Mouse (Mus musculus): Measurements from ENCODE around the gene Micall2.
"Not testable (repeated sequence)": the region's sequence is repeated elsewhere in the genome, so short reads cannot be mapped to it uniquely, and the experiment has no call there.

The Micall2 gene

DNA sequence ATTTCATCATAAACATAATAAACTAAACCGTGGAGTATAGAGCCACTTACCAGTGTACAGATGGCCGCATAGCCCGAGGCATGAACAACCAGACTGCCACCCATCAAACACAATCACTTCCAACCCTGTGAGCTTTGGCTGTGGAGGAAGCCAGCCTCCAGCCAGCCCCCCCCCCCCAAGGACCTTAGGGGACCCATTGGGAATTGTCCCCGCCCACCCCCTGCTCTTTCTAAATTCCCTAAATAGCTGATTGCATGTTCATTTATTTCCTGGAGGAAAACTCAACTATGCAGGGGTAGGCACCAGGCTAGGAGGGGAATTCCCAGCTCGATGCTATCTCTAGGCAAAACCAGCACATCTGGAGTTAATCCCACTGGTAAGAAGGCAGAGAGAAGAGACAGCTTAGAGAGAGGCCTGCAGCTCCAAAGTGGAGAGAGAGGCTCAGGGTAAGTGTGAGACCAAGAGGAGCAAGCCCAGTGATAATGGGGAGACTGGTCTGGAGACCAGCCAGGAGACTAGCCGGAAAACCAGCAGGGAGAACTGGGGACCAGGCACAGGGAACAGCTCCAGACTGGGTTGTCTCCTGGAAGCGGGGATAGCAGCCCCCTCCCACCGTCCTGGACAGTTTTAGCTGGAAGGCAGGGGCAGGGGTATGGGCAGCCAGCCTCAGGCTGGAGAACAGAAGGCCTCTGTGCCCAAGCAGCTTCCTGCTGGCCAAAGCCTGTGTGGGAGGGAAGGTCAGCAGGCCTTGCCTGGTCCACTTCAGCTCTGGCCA lies 5.2 kb downstream of the Micall2 start:
- in situ Hi-C loops (cut with MboI, MseI), result no loop called here

DNA sequence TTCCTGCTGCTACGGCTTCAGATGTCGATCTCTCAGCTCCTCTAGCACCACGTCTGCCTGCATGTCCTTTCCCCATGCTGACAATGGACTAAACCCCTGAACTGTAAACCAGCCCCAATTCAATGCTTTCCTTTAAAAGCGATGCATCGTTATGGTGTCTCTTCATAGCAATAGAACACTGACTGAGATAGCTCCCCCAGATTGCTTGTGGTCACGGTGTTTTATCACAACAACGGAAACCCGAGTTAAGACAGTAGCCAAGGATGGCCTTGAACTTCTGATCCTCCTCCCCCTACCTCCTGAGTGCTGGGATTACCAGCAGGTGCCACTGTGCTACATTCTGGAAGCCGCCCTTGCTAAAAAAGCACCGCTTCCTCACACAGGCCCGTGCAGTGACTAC lies 8.9 kb downstream of the Micall2 start:
- in situ Hi-C loops (cut with MboI, MseI), result no loop called here

DNA sequence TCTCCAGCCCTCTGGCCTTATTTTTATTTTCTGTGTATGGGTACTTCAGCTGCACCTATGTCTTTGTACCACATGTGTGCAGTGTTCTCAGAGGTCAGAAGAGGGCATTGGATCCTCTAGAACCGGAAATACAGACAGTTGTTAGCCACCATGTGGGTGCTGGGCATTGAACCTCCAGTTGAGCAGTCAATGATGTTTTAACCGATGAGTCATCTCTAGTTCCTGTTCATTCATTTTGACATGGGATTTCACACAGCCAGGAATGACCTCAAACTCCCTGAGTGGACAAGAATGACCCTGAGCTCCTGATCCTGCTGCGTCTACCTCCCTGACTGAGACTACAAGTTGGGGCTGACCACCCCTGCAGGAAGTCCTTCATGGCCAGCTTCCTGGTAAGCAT lies 9.9 kb downstream of the Micall2 start:
- in situ Hi-C loops (cut with MboI, MseI), result no loop called here

DNA sequence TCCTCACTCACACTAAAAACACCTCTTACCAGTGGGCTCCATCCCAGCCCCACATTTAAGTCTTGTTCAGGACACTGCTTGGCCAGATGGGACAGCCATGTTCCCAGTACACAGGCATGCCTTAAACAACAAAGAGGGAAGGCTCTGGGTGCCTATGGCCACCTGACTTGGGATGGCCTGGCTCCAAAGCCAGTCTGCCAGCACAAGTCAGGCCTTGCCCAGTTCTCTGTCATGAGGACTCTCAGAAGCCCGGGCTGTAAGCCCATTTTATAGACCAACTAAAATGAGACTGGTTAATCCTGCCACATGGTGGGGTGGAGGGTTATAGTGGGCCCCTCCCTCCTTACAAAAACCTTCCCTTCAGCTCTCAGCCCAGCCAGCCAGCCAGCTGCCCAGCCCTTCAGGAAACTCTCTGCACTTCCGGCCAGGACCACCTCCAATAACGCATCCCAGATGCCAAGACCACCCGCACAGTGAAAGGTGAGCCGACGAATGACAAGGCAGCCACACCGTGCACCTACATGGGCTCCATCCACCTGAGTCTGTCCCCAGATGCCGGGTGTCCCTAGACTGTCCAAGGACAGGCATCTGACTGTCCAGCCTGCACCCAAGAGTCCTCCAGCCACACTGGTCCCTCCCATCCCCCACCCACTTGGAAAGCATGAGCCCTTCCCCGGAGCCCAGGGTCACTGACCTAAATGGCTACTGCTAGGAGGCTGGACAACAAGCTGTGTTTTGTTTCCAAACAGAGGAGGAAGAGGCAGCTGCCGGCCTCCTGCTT lies 11.6 kb downstream of the Micall2 start:
- in situ Hi-C loops (cut with MboI, MseI), result no loop called here

DNA sequence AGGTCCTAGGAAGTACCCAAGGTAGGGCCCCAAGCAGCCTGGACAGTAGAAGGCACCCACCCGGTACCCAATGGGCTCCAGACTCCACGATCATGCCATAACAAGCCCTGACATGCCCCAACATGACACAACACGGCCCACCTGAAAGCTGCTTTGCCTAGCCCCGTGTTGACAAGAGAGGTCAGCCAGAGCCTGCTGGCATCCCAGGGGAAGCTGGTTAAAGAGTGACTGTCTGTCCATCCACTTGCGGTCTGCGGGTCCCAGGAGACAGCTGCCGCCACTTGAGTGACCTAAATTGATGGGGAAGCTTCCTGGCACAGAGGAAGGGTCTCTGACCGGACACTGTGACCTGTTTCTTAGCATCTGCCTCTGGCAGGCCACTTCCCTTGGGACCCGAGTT lies 13.0 kb downstream of the Micall2 start:
- in situ Hi-C loops (cut with MboI, MseI), result no loop called here

DNA sequence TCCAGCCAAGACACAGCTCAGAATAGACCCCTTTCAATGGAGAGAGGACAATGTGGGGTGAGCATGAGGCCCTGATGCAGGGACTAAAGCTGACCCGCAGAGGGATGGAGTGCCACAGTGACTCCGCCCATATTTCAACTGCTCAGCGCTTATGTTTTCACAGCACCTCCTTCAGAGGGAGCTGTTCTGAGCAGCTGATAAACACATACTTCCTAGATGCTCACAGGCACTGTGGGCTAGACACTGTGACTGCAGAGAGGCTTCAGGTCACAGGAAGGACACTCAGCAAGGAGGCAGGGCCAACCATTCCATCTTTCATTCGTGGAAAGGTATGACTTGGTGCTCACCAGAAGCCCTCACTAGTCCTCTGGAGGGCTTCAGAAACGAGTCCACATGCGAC lies 13.4 kb downstream of the Micall2 start:
- in situ Hi-C loops (cut with MboI, MseI), result no loop called here

DNA sequence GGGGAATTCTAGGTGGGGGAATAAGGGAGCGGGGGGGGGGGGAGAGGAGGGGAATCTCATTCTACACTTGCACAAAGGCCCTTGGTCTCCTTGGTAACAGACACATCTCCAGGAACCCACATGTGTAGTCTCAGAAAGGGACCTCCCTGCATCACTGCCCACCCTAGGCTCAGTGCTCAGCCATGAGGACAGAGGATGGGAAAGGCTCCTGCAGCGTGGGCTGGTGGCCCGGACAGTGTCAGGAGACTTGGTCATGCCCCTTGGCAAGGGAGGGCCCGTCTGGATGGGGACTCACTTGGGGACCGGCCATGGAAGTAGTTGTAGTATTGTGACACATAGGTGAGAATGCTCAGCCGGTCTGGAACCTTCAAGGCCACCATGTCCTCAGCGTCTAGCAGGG lies 17.2 kb downstream of the Micall2 start:
- in situ Hi-C loops (cut with MboI, MseI), result no loop called here

DNA sequence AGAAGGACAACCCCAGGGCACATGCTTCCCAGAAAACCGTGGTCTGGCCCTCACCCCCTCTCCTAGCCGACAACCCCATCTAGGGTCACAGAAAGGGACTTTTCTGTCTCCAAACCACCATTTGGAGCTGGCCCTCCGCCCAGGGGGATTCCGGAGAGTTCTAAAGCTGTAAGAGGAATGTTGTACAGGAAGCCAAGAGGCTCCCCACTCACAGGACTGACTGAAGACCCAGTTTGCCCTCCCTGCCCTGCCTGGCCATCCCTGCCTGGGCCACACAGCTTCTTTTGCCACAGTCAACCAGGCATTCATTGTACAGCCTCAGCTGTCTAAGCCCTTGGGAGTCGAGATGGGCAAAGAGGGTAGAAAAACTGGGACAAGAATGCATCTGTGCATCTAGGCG lies 17.6 kb downstream of the Micall2 start:
- in situ Hi-C loops (cut with MboI, MseI), result no loop called here

DNA sequence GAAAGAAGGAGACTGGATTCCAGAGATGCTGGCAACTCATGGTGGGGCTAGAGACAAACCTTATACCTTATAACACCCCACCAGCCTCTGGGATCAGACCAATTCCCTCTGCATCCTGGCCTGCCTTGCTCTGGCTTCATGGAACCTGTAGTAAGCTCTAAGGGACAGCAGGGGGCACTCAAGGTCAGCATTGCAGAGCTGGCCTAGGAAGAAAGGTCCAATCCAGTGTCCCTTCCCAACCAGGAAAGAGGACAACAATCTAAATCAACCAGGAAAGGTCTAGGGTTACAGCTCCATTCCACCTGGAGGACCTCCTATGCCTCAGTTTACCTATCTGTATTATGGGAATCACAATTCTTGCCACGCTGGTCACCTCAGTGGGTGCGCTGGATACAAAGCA lies 18.4 kb downstream of the Micall2 start:
- in situ Hi-C loops (cut with MboI, MseI), result no loop called here

DNA sequence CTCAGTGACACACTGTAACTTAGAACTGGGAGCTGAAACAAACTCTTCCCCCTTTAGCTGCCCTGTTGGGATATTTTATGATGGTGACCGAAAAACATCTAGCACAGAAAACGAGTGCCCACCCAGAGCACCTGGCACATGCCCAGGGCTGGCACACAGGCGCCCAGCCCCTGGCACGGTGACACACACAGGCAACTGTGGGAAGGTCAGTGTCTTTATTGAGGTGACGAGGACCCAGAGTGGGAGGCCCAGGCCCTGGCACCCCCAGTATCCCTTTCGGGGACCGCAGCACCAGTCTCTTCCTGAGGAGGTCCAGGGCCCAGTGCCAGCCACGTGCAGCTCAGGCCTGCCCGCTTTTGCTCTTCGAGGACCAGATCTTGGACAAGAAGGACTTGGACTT lies 29.6 kb downstream of the Micall2 start:
- in situ Hi-C loops (cut with MboI, MseI), result no loop called here

DNA sequence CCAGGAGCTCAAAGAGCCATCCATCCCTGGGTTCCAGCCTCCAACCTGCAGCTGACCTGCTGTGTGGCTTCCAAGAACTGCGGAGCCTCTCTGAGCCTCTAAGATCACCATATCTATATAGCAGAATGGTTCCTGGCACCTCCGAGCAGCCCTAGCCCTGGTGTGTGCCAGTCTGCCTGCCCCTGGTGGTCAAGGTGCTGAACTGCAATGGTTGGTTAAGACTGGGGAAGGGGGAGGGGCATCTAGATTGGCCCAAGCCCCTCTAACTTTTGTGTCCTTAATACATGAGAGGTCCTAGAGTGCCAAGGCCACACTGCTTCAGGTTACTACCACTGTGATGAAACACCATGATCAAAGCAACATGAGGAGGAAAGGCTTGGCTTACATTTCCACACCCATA lies 33.2 kb downstream of the Micall2 start:
- in situ Hi-C loops (cut with MboI, MseI), result no loop called here

DNA sequence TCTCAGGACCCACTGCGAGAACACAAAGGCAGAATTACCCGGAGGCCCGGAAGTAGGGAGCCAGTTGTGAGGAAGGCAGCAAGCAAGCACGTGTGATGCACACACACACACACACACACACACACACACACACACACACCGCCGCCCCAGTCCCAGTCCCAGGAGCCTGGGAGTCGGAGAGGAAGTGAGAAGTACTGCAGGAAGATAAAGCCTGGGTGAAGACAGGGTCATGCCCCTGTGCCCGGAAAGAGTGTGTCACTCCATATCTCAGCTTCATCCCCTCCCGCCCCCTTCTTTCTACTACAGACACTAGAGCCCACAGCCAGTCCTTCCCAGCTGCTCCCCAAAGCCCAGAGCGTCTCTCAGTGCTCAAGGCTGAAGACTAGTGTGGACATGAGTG lies 33.9 kb downstream of the Micall2 start:
- in situ Hi-C loops (cut with MboI, MseI), result no loop called here

DNA sequence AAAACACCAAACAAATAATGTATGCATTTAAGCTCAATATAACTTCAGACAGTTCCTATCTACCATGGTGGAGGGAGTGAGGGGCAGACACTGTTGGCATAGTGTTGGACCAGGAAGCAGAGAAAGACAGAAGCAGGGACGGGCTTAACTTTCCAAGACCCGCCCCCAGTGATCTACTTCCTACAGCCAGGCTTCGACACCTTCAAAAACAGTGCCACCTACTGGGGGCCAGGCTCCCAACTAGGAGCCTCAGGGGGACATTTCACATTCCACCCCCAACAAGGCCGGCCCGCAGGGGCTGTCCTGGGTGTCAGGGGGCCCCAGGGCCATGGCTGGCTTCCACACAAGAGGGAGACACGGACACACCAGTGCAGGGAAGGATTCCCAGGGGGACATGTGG lies 39.2 kb downstream of the Micall2 start:
- in situ Hi-C loops (cut with MboI, MseI), result no loop called here

DNA sequence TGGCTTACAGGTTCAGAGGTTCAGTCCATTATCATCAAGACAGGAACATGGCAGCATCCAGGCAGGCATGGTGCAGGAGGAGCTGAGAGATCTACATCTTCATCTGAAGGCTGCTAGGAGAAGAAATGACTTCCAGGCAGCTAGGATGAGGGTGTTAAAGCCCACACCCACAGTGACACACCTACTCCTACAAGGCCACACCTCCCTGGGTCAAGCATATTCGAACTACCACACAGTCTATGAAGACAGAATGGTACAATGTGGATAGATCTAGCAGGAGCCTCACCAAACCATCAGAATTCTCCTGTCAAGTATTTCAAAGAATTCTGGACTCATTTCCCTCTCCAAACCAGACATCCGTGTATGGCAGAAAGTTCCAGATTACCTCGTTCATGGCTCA lies 40.3 kb downstream of the Micall2 start:
- in situ Hi-C loops (cut with MboI, MseI), result not testable (repeated sequence)

DNA sequence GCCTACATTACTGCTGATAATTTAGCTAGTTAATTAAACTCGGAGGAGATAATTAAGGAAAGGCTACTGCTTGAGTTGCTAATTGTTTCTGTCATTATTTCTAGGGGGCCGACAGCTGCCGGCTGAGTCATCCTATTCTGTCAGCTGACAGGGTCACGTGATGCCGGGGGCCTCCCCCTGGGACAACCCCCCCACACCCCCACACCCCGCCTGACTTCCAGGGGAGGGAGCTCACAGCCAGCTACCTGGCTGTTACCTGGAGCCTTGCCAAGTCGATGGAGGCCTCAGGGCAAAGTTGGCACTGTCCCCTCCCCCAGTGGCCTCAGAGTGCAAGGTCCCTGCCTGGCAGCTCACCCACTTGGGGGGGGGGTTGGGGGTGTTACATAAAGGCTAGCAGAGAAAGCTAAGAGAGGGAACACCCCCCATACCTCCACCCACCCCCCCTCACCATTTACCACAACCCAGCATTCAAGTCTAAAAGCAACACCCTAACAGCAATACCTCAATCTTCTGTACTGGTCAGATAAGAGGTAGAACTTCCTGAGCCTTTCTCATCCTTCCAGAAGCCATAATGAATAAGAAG lies 41.1 kb downstream of the Micall2 start:
- in situ Hi-C loops (cut with MboI, MseI), result no loop called here

DNA sequence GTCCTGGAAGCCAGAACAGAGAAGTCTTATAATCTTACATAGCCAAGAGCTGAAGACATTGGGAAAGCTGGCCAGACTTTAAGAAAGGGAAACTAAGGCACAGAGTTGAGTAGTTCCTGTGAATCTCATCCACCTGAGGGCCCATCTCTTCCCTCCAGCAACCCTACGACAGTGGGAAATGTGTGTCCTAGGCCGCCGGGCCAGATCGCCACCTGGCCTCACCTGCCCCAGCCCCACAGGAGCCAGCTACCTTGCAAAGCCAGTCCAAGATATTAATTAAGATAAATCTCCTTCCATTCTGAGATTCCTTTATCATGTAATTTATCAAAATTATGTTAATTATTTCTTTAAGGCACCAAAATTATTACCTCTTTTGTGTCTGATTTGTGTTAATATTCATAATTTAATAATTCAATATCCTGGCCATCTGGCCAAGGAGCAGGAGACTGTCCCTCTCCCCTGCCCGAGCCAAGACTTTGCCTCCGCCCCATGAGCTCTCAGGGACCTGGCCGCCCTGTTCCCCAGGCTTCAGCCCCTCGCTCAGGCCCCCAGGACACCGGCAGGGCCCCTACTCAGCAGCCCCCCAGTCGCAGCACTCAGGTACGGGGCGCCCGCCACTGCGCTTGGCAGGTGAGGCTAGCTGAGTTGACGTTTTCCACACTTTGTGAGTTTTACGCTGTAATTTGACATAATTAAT lies 41.7 kb downstream of the Micall2 start:
- in situ Hi-C loops (cut with MboI, MseI), result no loop called here

DNA sequence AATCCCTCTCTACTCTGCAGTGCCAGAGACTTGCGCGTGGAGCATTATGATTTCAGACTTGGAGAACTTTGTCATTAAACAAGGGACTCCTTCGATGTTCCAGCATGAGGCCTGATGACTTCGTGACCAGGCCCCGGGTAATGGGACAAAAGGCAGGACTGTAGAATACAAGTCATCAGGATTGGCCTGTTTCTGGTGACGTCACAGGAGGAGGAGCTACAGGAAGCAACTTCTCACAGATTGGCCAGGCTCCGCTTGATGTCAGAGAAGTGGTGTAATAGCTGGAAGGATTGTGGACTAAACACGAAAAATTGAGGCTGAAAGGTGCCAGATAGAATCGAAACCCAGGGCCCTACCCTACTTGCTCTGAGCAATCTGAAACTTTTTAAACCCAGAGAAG lies 45.3 kb downstream of the Micall2 start:
- in situ Hi-C loops (cut with MboI, MseI), result no loop called here

DNA sequence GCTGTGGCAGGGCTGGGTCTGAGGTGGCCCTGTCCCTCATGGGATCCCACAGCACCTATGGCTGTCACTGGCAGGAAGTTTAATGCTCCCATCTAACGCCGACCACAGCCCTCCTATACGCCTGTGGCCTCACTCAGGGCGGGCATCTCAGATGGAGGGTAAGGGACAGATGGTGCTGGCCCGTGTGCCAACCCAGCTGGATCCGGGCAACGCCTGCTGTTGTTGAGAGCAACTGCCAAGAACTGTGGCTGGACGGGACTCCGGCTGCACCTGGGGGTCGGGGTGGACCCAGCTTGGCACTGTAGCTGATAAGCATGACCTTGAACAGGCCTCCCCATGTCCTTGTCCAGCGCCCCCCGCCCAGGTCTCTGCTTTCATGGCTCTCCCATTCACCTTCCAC lies 47.8 kb downstream of the Micall2 start:
- in situ Hi-C loops (cut with MboI, MseI), result no loop called here

DNA sequence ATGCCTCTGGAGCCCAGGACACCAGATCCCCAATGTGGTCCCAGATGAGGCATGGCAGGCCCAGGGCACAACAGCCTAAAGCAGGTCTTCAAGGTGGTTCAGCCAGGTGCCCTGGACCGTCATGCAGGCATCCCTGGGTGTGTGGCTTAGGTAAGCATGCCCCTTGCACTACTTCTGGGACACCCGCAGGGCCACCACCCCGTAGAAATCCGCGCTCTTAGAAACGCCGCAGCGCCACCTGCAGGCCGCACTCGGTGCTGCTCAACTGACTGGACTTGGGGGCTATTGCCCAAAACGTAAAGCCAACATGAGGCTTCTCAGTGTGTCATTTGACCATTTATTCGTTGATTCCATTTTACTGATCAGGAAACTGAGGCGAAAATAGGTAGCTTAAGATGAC lies 48.5 kb downstream of the Micall2 start:
- in situ Hi-C loops (cut with MboI, MseI), result no loop called here

DNA sequence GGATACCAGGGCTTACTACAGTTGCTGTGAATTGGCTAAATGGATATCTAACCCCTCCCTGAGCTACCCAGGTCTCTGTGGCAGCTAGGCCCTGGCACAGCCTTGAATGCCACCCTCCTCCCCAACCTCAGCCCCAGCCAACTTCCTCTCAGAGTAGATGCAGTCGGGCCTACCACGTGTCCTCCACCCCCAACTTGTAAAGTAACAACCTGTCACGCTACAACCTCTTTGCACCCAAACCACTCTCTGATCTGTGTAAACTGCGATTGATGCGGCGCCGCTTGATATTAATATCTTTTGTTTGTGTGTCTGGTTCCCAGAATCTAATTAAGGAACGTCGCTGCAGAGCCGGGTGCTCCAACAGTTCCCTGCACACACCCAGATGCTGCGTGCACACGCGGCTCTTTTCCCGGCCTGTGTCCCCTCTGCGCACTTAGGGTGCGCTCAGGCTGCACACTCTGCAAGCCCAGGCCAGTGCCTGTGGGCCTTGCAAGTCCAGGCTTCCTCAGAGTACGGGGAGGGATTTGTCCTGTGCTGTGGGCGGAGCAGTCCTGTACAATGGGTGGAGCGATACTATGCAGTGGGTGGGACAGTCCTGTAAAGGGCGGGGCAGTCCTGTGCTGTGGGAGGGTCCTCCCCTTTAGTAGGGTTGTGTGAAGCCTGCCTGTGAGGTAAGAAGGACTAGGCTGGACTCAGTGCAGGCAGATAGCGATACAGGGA lies 49.4 kb downstream of the Micall2 start:
- in situ Hi-C loops (cut with MboI, MseI), result no loop called here

DNA sequence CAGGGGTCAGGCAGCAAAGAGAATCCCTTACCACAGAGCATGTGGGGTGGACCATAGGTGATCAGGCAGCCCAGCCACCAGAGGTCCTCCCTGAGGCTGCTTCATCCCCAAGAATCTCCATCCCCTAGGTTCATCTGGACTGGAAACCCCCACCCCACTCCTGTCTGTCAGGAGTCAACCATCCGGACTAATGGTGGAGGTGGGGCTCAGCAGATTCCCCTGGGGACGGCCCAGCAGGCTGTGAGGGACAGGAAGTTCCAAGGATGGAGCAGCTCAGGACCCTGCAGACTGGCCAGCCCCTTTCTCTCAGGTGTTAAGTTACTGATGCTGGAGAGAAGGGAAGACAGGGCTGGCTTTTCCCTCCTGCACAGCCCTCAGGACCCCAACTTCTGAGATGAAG lies 52.9 kb downstream of the Micall2 start:
- in situ Hi-C loops (cut with MboI, MseI), result no loop called here

DNA sequence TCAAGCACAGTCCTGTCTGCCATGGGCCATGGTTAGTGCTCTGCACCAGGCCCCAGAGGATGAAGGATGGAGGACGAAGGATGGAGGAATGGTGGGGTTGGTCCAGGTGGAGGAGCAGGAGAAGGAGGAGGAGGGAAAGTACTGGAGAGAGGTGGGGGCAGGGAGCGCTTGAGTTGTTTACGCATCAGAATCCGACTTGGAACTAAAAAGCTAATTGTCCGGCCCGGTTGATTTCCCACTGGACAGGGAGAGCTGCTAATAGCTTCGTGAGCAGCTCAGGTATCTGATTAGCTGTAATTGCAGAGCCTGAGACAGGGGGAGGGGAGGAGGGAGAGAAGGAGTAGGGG lies 53.5 kb downstream of the Micall2 start:
- in situ Hi-C loops (cut with MboI, MseI), result no loop called here
